Mouse (Mus musculus) small intestine, adult 2 months (tissue): ENCODE data around the gene Aldh3b3.

Experiments
- CTCF ChIP-seq: fragments of 200-500 bp; IDR thresholded peaks from 2 replicates; pipeline ENCODE4 v1.5.1; 2012; ENCODE audit warnings: low read depth, mild to moderate bottlenecking, control low read depth, inconsistent platforms, low read length, moderate library complexity, mixed read lengths; ENCODE audit not compliant: insufficient replicate concordance, insufficient read length; ENCODE audit errors: extremely low read depth
- POLR2A ChIP-seq: fragments of 200-500 bp; IDR thresholded peaks from 2 replicates; pipeline ENCODE4 v1.6.1; 2012; ENCODE audit warnings: low read depth, mild to moderate bottlenecking, control low read depth, inconsistent platforms, low read length, moderate library complexity

DNA sequence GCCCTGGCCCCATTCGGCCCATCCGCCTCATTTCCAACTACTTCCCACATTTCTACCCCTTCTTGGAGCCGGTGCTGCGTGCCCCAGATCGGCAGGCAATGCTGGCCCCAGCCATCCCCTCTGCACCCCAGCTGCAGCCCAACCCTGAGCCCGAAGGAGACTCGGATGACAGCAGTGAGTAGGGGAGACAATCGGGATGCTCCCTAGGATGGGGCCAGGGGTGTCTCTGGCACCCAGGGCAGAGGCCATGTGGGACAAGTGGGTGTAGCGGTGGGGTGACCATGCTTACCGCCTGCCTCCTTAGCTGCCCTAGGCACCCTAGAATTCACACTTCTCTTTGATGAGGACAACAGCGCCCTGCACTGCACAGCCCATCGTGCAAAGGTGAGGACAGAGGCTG, 45.2 kb downstream of the Aldh3b3 start:
- TF ChIP-seq POLR2A (no peak), CTCF (no peak)
